Mouse (Mus musculus) mammary gland, adult 2 months (tissue): ENCODE measurements around the gene Gm38431. TPM values are rescaled to one million over a fixed set of nuclear protein-coding genes. Genes with fewer than 3 reads are reported as not detected.

ENCODE experiments used
- polyA plus RNA-seq: library from polyadenylated mRNA; depleted of rRNA; stranded (reverse); fragments of >200 nt; gene quantifications from 2 replicates; pipeline ENCODE4 v1.2.3, GENCODE M21; 2012; ENCODE audit warnings: low replicate concordance; rRNA removed

The Gm38431 gene
- polyA plus RNA-seq: 2.9 and 25.7 TPM in 2 replicates

DNA sequence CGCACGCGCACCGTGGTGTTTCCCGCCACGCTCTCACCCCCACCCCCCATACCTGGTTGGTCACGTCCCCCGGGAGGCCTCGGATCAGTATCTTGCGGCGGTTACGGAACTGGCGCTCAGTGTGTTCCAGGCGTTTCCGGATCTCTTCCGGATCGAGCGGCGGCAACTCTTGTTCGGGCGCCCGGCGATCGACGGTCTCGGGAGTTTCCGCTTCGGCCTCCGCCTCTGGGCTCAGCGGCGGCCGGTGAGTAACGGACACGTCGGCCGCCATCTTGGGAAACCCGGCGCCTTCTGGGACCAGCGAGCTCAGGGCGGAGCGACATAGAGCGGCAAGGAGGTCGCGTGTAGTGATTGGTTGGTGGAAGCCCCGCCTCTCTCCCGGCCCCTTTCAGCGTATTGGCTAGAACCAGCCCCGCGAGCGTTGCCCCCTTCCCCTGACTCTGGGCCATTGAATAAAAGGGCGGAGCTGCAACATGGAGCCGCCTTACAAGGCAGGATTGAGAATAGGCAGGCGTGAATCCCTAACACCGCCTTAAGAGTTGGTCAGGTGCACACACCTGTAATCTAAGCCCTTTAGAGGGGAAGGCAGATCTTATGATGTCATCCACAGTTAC, at the start of gene Gm38431, which contains the start of gene Raver1:
Gm38431 (minus strand) TSS at position 291 of the 614 bp plus-strand sequence.
Raver1 (minus strand) TSS at position 302 of the 614 bp plus-strand sequence.

DNA sequence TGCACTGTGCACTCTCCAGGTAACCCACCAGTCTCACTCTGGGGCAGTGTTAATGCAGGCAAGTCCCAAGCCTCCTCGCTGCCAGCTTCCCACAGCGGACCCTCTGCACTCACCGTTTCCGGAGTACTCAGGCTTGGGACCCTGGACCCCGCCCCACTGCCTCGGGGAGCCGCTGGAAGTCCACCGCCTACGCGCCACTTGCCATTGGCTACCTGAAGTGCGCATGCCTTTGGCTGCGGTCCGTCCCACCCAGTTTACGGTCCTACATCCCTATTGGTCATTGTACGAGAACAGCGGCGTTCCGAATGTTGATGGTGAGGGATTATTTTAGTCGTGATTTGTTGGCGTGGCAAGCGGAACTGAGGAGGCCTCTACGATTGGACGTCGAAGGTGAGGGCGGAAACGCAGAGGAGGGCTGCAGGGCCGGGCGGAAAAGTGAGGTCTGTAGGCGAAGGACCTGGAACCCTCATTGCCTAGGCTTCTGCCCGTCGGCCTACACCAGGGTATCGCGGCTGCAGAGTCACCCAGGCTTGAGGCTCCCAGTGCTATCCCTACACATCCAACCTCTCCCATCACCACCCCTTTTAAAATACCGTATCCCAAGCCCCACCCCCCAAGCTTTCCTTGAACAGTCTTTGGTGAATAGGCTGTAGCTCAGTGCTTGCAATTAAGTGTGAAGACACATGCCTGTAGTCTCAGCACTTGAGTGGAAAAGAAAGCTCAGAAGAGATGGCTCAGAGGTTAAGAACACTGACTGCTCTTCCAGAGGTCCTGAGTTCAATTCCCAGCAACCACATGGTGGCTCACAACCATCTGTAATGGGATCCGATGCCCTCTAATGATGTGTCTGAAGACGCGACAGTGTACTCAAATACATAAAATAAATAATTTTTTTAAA, 39.5 kb upstream of the Gm38431 start, which contains the start of gene Tyk2:
Tyk2 (minus strand) TSS at position 185 of the 898 bp plus-strand sequence.

DNA sequence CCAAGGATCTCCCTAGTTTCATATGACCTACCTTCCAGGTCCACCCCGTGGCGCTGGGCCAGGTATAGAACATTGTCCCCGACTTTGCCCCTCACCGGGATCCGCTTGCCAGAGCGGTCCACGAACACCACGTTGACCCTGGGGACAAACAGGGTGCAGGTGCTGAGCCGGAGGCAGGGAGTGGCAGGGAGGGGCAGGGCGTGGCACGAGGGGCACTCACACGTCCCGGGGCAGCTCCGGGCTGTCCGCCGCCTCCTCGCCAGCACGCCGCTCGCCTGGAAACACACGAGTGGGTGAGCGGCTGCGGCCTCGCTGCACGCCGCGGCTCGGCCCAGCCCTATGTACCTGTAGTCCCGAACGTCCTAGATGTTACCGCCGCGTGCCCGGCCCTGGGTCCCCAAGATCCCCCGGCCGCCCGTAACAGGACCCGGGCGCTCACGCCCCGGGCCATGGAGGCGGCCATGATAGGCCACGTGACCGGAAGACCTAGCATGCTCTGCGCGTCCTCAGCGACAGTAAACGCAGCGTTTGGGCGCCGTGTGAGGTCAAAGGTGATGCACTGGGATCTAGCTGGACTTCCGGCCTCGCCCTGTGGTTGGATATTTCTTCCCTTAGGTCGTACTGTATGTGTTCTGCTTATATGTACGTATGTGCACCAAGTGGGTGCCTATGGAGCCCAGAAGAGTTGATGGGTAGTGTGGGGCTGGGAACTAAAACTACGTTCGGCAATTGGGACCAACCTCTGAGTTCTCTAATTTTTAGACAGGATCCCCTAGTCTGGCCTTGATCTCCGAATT, 18.6 kb downstream of the Gm38431 start, which contains the start of the genes Gm49373 and Fdx1l:
Gm49373 (minus strand) TSS at position 53 of the 797 bp plus-strand sequence.
Fdx1l (minus strand) TSS at position 571 of the 797 bp plus-strand sequence.

DNA sequence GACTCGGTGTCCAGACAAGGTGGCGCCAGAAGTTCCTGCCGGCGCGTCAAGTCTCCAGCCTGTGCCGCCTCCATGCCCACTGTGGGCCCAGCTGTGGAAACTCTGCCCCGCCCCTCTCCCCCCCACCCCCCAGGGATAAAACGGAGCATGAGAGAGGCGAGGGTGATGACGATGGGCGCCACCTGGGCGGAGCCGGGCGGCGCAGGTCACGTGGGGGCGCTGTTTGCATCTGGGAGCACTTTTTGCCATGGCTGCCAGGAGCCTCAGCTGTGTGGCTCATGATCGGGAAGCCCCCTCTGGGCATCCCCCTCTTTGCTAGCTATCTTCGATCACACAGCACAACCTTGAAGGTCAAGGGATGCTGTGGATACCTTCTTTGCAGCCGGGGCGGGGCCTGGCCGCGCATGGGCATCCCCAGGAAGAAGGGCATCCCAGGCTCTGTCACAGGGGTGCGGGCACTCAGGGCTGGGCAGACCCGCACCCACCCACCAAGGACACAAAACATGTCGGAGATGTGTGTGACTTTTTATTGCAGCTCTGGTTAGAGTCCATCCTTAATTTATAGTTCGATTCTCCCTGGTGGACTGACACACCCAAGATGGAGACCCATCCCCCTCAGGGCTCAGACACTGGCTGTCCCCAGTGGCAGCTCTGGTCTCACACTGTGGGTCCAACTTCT, 24.7 kb downstream of the Gm38431 start, which contains the start of gene Zglp1:
Zglp1 (minus strand) TSS at position 88 of the 679 bp plus-strand sequence.

DNA sequence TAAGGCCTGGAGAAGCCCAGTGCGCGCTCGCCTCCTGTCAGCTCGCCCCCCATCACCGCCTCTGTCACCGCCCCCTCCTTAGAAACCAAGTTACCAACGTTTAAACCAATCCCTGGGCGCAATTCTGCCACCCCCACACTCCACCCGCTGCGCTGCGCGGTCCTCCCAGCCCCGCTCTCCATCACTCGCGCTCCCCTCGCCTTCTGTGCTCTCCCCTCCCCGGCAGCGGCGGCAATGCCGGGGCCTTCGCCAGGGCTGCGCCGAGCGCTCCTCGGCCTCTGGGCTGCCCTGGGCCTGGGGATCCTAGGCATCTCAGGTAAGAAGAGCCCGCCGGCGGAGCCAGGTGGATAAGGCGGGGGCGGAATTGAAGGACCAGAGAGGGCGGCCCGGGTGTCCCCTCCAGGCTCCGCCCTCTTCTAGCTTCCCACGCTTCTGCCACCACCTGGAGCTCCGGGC, 59.9 kb downstream of the Gm38431 start, which contains the start of gene Icam5:
Icam5 (plus strand) TSS at position 178 of the 456 bp plus-strand sequence.

DNA sequence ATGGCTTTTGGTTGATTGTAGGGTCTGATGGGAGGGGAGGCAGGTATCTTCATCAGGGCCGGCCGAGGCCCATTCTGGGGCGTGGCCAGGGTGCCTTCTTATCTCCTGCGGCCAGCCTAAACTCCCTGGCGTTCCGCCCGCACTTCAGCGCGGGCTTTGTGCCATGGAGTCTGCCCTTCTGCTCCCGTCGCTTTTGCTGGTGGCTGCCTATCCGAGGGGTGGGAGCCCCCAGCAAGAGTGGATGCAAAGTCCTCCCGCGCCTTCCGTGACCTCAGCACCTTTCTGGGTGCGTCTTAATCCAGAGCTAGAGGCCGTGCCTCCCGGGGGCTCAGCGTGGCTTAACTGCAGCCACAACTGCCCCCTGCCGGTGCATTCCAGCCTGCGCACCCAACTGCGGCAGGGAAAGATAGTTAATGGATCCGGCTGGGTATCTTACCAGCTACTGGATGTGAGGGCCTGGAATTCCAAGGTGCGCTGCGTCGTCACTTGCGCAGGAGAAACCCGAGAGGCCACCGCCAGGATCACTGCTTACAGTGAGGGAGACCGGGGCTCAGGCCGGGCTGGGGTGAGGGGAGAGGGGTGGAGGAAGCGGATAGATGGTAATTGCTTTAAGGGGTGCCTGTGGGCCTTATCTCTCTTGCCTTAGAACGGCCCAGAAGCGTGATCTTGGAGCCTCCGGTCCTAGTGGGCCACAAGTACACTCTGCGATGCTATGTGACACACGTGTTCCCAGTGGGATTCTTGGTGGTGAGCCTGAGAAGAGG, 62.3 kb downstream of the Gm38431 start, which contains the start of gene Icam4:
Icam4 (plus strand) TSS at position 83 of the 764 bp plus-strand sequence.

Other genes starting within 250 kb of the Gm38431 start
- gene A230050P20Rik, start 223.4 kb downstream of the Gm38431 start, polyA plus RNA-seq: 84.0 and 147 TPM in 2 replicates
- 7.2 and 8.4 TPM in 2 replicates for gene Angptl6, start 212.3 kb downstream of the Gm38431 start, polyA plus RNA-seq
- 50.9 and 110 TPM in 2 replicates for gene Ppan, start 203.8 kb downstream of the Gm38431 start, polyA plus RNA-seq
- gene Eif3g, start 193.4 kb downstream of the Gm38431 start, polyA plus RNA-seq: 83.8 and 108 TPM in 2 replicates
- 22.5 and 37.3 TPM in 2 replicates for gene Dnmt1, start 132.1 kb downstream of the Gm38431 start, polyA plus RNA-seq
- 16.7 and 18.1 TPM in 2 replicates for gene S1pr2, start 115.2 kb downstream of the Gm38431 start, polyA plus RNA-seq
- gene Mrpl4, start 89.3 kb downstream of the Gm38431 start, polyA plus RNA-seq: 121 and 137 TPM in 2 replicates
- gene Icam1, start 76.0 kb downstream of the Gm38431 start, polyA plus RNA-seq: 38.8 and 51.8 TPM in 2 replicates
- 0.84 and 1.0 TPM in 2 replicates for gene Icam4, start 62.6 kb downstream of the Gm38431 start, polyA plus RNA-seq
- 0.50 and 1.5 TPM in 2 replicates for gene Icam5, start 59.9 kb downstream of the Gm38431 start, polyA plus RNA-seq
- not detected in 2 replicates for gene Zglp1, start 24.9 kb downstream of the Gm38431 start, polyA plus RNA-seq
- gene Gm49373, start 18.9 kb downstream of the Gm38431 start, polyA plus RNA-seq: 0.12 and 0.17 TPM in 2 replicates
- 48.8 and 76.4 TPM in 2 replicates for gene Fdx1l, start 18.4 kb downstream of the Gm38431 start, polyA plus RNA-seq
- gene Raver1, start within 50 bp of the Gm38431 start, polyA plus RNA-seq: 50.6 and 85.3 TPM in 2 replicates
- gene Tyk2, start 39.2 kb upstream of the Gm38431 start, polyA plus RNA-seq: 37.7 and 50.2 TPM in 2 replicates
- 40.9 and 42.1 TPM in 2 replicates for gene Cdc37, start 58.0 kb upstream of the Gm38431 start, polyA plus RNA-seq
- 15.3 and 24.3 TPM in 2 replicates for gene Pde4a, start 73.7 kb upstream of the Gm38431 start, polyA plus RNA-seq
- gene Keap1, start 147.4 kb upstream of the Gm38431 start, polyA plus RNA-seq: 76.5 and 140 TPM in 2 replicates
- gene S1pr5, start 156.4 kb upstream of the Gm38431 start, polyA plus RNA-seq: 2.3 and 3.1 TPM in 2 replicates
- 40.1 and 41.1 TPM in 2 replicates for gene Atg4d, start 173.3 kb upstream of the Gm38431 start, polyA plus RNA-seq
- gene Kri1, start 196.0 kb upstream of the Gm38431 start, polyA plus RNA-seq: 15.0 and 28.0 TPM in 2 replicates
- 35.4 and 64.8 TPM in 2 replicates for gene Cdkn2d, start 199.4 kb upstream of the Gm38431 start, polyA plus RNA-seq
- 13.0 and 16.7 TPM in 2 replicates for gene Ap1m2, start 220.3 kb upstream of the Gm38431 start, polyA plus RNA-seq
- gene Slc44a2, start 228.7 kb upstream of the Gm38431 start, polyA plus RNA-seq: 95.6 and 161 TPM in 2 replicates